Mouse (Mus musculus): ENCODE data around the gene Mrps30. TPM values are rescaled to one million over a fixed set of nuclear protein-coding genes. Genes with fewer than 3 reads are reported as not detected.
"Not testable (repeated sequence)": the region's sequence is repeated elsewhere in the genome, so short reads cannot be mapped to it uniquely, and the experiment has no call there.

Mrps30 gene
- polyA plus RNA-seq (2015; fragmentation: Nextera tagmentation; extraction: Ambion mirVana), result 29.6 and 29.9 TPM in 2 replicates

DNA sequence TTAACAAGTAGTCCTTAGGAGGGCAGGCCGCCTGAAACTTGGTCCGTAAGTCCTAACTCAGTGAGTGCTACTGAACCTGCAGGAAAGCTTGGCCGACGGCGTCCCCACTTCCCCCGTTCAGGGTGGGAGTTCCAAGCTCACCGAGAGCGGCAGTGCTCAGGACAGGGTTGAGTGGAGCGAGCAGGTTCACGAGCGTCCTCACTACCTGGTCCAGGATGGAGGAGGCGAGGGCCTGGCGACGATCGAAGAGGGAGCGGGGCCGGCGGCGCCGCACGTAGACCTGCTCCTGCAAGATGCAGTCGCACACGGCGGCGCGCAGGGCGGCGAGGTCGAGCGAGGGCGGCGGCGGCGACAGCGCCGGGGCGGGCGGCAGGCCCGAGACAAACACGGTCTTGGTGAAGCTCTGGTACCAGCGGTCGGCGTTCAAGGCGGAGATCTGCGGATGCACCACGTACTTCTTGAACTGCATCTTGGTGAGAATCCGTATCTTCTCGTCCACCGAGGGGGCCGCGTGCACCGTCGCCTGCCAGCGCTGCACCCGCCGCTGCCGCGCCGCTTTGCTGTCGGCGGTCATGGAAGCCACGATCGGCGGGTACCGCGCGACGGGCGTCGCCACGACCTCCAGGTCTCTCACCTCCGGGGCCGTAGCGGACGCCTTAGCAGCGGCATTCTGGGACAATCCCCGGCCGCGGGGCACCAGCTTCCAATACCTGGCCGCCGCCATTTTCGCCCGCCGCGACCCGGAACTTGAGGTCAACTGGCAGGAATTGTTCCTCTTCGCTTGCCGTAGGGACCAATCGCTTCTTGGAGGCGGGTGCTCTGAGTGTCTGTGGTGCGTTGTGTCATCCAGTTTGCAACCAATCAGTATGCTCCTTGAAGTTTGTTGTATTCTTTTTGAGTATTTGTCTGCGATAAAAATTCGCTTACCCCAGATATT, at the start of gene Mrps30, which contains the start of gene B430218F22Rik:
TSS of gene Mrps30 (minus strand) at position 742 of the 937 bp plus-strand sequence.
TSS of gene B430218F22Rik (plus strand) at position 120 of the 937 bp plus-strand sequence.
- Histone ChIP-seq H3K4me3 (ENCODE audit: low read length) (peak within 1 kb of the TSS; percentile 92), H3K4me1 (ENCODE audit: control insufficient read depth, insufficient read depth, low read length) (no peaks in the 10 kb centered on the region), H3K36me3 (ENCODE audit: control insufficient read depth, insufficient read depth, low read length) (0 out of 2 replicates have a peak, but pooled peaks cover 5% of the 10 kb centered on the region), H3K9me3 (ENCODE audit: control insufficient read depth, low read length) (no peaks in the 10 kb centered on the region), H3K4me2 (ENCODE audit: low read depth, low read length) (peak within 1 kb of the TSS; percentile 80), H3K27me3 (replicated peaks; ENCODE audit: control insufficient read depth, insufficient read depth, low read length) (no peaks in the 10 kb centered on the region), H3K9ac (ENCODE audit: low read depth, low read length) (peak within 1 kb of the TSS; percentile 90), H3K27ac (ENCODE audit: low read length) (peak within 1 kb of the TSS; percentile 73)
- WGBS, result under 1% methylated on average over 93 of the region's 93 CpGs
- peak; percentile 98 for ATAC-seq

DNA sequence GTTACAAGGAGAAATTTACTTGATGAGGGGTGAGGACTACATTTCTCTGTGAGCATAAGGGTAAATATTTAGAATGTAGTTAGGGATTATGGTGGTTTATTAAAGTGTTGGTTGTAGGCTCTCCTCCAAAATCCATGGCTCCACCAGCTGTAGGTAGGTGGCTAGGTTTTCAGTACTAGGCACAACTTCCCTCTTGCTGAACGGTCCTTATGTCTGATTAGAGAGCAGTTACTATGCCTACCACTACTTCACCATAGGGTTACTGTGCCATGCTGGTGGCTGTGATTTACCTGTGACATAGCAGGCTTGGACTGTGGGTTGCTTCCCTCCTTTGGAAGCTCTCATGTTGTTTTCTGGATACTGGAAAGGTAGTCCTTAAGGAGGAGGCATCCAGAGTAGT, 33.8 kb upstream of the Mrps30 start:
- WGBS, result 75% methylated on average over 1 of the region's 1 CpGs
- Histone ChIP-seq H3K27ac (ENCODE audit: low read length) (no peak overlapping the region), H3K4me3 (ENCODE audit: low read length) (no peak overlapping the region), H3K27me3 (replicated peaks; ENCODE audit: control insufficient read depth, insufficient read depth, low read length) (no peaks in the 10 kb centered on the region), H3K9ac (ENCODE audit: low read depth, low read length) (no peak overlapping the region), H3K4me1 (ENCODE audit: control insufficient read depth, insufficient read depth, low read length) (no peaks in the 10 kb centered on the region), H3K4me2 (ENCODE audit: low read depth, low read length) (no peak overlapping the region), H3K9me3 (ENCODE audit: control insufficient read depth, low read length) (no peaks in the 10 kb centered on the region), H3K36me3 (ENCODE audit: control insufficient read depth, insufficient read depth, low read length) (no peaks in the 10 kb centered on the region)
- no peak for ATAC-seq

DNA sequence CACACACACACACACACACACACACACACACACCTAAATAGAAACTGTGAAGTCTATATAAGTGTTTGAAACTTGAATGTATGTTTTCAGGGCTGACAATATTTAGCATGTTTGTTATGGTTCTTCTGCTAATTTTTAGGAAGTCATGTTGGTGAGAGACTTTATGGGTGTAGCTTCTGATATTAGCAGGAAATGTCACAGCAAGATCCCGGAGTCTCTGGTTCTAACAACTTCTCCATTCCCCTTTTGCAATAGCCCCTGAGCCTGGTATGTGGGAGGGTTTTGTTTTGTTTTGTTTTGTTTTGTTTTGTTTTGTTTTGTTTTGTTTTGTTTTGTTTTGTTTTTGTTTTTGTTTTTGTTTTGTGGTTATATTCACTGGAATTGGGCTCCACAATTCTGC, 33.4 kb upstream of the Mrps30 start:
- H3K9ac ChIP-seq (ENCODE audit: low read depth, low read length), result no peak overlapping the region
- H3K27me3 ChIP-seq (replicated peaks; ENCODE audit: control insufficient read depth, insufficient read depth, low read length), result no peaks in the 10 kb centered on the region

DNA sequence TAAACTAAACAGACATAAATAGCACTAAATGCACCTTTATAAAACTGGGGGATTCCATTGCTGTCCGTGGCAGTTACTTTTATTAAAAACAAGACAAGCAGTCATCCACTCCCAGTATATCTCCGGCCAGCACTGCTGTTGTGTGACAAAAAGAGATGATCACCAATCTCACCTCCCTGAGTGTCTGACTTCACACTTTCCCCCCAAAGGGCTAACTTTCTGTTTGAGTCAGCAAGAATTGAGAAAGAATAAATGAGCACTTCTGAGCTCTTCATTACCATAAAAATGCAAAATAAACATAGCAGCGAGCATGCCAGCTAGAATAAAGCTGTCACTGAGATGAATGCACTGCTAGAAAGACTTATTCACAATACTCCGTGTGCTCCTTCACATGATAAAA, 31.1 kb upstream of the Mrps30 start:
- WGBS, result 37% methylated on average over 4 of the region's 4 CpGs
- no peaks in the 10 kb centered on the region for H3K36me3 ChIP-seq (ENCODE audit: control insufficient read depth, insufficient read depth, low read length)
- no peak overlapping the region for H3K4me2 ChIP-seq (ENCODE audit: low read depth, low read length)
- H3K4me1 ChIP-seq (ENCODE audit: control insufficient read depth, insufficient read depth, low read length), result no peaks in the 10 kb centered on the region
- H3K4me3 ChIP-seq (ENCODE audit: low read length), result no peak overlapping the region
- ATAC-seq, result no peak
- no peaks in the 10 kb centered on the region for H3K9me3 ChIP-seq (ENCODE audit: control insufficient read depth, low read length)
- no peak overlapping the region for H3K9ac ChIP-seq (ENCODE audit: low read depth, low read length)
- H3K27ac ChIP-seq (ENCODE audit: low read length), result no peak overlapping the region
- H3K27me3 ChIP-seq (replicated peaks; ENCODE audit: control insufficient read depth, insufficient read depth, low read length), result no peaks in the 10 kb centered on the region

More for the DNA sequence above, 33.4 kb upstream of the Mrps30 start:
- 81% methylated on average over 1 of the region's 1 CpGs for WGBS
- no peaks in the 10 kb centered on the region for H3K36me3 ChIP-seq (ENCODE audit: control insufficient read depth, insufficient read depth, low read length)
- no peak for ATAC-seq
- H3K4me3 ChIP-seq (ENCODE audit: low read length), result no peak overlapping the region
- H3K4me1 ChIP-seq (ENCODE audit: control insufficient read depth, insufficient read depth, low read length), result no peaks in the 10 kb centered on the region
- no peaks in the 10 kb centered on the region for H3K9me3 ChIP-seq (ENCODE audit: control insufficient read depth, low read length)
- no peak overlapping the region for H3K4me2 ChIP-seq (ENCODE audit: low read depth, low read length)
- no peak overlapping the region for H3K27ac ChIP-seq (ENCODE audit: low read length)

DNA sequence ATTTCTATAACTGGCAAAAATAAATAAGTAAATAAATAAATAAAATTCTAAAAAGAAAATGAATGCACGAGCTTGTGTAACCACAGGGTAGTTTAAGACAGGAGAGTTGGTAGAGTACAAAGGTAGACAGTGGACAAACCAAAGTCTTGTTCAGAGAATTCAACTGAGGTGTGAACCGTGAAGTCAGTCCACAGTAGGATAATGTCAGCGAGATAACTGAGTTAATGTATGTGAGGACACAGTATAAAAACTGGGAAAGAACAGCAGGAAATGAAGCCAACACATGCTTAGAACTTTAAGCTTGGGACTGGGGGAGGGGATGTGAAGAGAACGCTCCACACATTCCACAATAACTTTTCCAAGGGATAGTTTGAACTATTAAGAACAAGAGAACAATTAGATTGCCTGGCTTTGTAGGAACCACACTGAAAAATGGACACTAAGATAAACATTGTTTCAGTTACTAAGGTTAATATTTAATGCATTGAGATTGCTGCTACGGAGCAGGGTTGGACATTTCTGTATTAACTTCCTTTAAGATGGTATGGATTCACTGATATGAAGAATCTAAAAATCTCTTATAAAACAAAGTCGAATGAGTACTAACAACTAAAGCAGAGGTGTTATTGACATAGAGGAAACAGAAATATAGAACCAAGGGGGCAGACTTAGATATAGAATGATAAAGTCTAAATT, 24.4 kb upstream of the Mrps30 start:
- no peak overlapping the region for H3K9ac ChIP-seq (ENCODE audit: low read depth, low read length)

DNA sequence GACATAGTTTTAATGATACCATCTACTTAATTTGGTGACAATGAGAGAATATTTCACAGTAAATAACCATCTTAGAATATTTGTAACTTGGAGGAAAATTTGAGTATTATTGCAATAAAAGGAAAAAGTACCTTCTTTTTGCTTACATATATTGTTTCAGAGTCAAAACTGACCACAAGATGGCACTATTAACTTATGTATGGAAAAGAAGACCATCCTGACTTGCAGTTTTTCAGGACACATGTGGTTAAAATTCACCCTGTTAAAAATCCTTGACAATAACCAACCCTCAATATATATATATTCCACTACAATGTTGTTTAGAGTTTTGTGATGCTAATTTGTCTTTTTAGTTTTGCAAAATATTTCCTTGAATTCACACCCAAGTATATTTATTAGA, 16.5 kb upstream of the Mrps30 start:
- Histone ChIP-seq H3K36me3 (ENCODE audit: control insufficient read depth, insufficient read depth, low read length) (no peaks in the 10 kb centered on the region), H3K4me1 (ENCODE audit: control insufficient read depth, insufficient read depth, low read length) (no peaks in the 10 kb centered on the region), H3K9ac (ENCODE audit: low read depth, low read length) (no peak overlapping the region), H3K4me2 (ENCODE audit: low read depth, low read length) (no peak overlapping the region), H3K9me3 (ENCODE audit: control insufficient read depth, low read length) (no peaks in the 10 kb centered on the region), H3K27ac (ENCODE audit: low read length) (no peak overlapping the region), H3K27me3 (replicated peaks; ENCODE audit: control insufficient read depth, insufficient read depth, low read length) (no peaks in the 10 kb centered on the region), H3K4me3 (ENCODE audit: low read length) (no peak overlapping the region)
- ATAC-seq, result no peak

More for the DNA sequence above, 24.4 kb upstream of the Mrps30 start:
- Histone ChIP-seq H3K36me3 (ENCODE audit: control insufficient read depth, insufficient read depth, low read length) (no peaks in the 10 kb centered on the region), H3K9me3 (ENCODE audit: control insufficient read depth, low read length) (no peaks in the 10 kb centered on the region), H3K4me1 (ENCODE audit: control insufficient read depth, insufficient read depth, low read length) (no peaks in the 10 kb centered on the region), H3K4me2 (ENCODE audit: low read depth, low read length) (no peak overlapping the region; the same call in 1 of the 2 replicates), H3K27me3 (replicated peaks; ENCODE audit: control insufficient read depth, insufficient read depth, low read length) (no peaks in the 10 kb centered on the region), H3K27ac (ENCODE audit: low read length) (no peak overlapping the region; the same call in 1 of the 2 replicates), H3K4me3 (ENCODE audit: low read length) (no peak overlapping the region)
- ATAC-seq, result peak; percentile 89
- WGBS, result 62% methylated on average over 6 of the region's 6 CpGs

DNA sequence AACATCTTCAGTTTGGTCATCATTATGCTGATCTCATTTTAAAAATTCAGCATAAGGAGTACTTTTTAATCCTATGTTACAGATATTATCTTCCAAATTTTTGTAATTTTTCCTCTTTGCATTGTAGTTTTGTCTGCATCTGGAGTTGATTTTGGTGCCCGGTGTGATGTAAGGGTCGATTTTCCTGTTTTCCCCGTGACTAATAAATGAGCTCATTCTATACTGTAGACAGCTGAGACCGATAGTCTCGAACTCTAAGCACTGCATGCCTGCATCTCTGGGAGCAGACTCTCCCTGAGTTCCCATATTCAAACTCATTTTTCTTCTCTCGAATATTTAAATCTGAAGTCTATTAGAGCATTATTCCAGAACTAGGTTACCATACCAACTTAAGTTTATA, 13.3 kb upstream of the Mrps30 start:
- no peaks in the 10 kb centered on the region for H3K9me3 ChIP-seq (ENCODE audit: control insufficient read depth, low read length)
- H3K4me2 ChIP-seq (ENCODE audit: low read depth, low read length), result no peak overlapping the region
- no peak overlapping the region for H3K27ac ChIP-seq (ENCODE audit: low read length)
- no peak overlapping the region for H3K4me3 ChIP-seq (ENCODE audit: low read length)
- no peaks in the 10 kb centered on the region for H3K4me1 ChIP-seq (ENCODE audit: control insufficient read depth, insufficient read depth, low read length)
- no peak for ATAC-seq
- H3K9ac ChIP-seq (ENCODE audit: low read depth, low read length), result no peak overlapping the region
- WGBS, result 73% methylated on average over 6 of the region's 6 CpGs
- H3K36me3 ChIP-seq (ENCODE audit: control insufficient read depth, insufficient read depth, low read length), result no peaks in the 10 kb centered on the region
- no peaks in the 10 kb centered on the region for H3K27me3 ChIP-seq (replicated peaks; ENCODE audit: control insufficient read depth, insufficient read depth, low read length)

DNA sequence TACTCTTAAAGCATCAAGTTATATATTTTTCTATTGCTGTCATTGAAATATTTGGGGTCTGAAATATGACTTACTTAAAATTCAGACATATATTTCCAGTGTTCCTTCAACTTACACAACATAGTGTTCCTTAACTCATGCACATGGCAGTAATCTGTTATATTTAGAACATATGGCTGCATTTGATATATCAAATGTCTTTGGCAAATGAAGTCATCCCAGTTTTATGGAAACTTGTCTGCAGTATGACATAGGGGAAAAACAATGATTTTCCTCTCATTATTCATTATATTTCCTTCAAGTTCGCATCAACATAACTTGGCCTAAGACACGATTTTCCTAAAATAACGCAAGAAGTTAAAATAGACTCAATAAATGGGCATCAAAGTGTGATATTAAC, 8.8 kb upstream of the Mrps30 start:
- H3K4me3 ChIP-seq (ENCODE audit: low read length), result no peak overlapping the region
- no peak overlapping the region for H3K4me2 ChIP-seq (ENCODE audit: low read depth, low read length)
- no peaks in the 10 kb centered on the region for H3K27me3 ChIP-seq (replicated peaks; ENCODE audit: control insufficient read depth, insufficient read depth, low read length)
- H3K4me1 ChIP-seq (ENCODE audit: control insufficient read depth, insufficient read depth, low read length), result no peaks in the 10 kb centered on the region
- no peaks in the 10 kb centered on the region for H3K9me3 ChIP-seq (ENCODE audit: control insufficient read depth, low read length)
- ATAC-seq, result no peak
- 82% methylated on average over 3 of the region's 3 CpGs for WGBS
- no peaks in the 10 kb centered on the region for H3K36me3 ChIP-seq (ENCODE audit: control insufficient read depth, insufficient read depth, low read length)
- H3K9ac ChIP-seq (ENCODE audit: low read depth, low read length), result no peak overlapping the region
- no peak overlapping the region for H3K27ac ChIP-seq (ENCODE audit: low read length)

DNA sequence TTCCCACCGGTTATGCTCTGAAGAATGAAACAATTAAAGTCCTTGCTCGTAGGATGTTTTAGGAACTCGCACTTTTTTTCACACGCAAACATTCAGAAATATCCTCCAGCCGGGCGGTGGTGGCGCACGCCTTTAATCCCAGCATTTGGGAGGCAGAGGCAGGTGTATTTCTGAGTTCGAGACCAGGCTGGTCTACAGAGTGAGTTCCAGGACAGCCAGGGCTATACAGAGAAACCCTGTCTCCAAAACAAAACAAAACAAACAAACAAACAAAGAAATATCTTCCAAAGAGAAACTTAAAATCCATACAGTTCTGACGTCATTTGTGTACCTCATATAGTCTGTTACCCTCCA, 373 bp upstream of the Mrps30 start:
- ATAC-seq, result peak; percentile 49
- not testable (repeated sequence) for H3K27ac ChIP-seq (ENCODE audit: low read length); H3K4me1 ChIP-seq (ENCODE audit: control insufficient read depth, insufficient read depth, low read length); H3K36me3 ChIP-seq (ENCODE audit: control insufficient read depth, insufficient read depth, low read length); H3K27me3 ChIP-seq (replicated peaks; ENCODE audit: control insufficient read depth, insufficient read depth, low read length); H3K9me3 ChIP-seq (ENCODE audit: control insufficient read depth, low read length)
- Histone ChIP-seq H3K4me3 (ENCODE audit: low read length) (peak overlapping the region; percentile 92), H3K4me2 (ENCODE audit: low read depth, low read length) (peak overlapping the region; percentile 43; the same call in 1 of the 2 replicates), H3K9ac (ENCODE audit: low read depth, low read length) (0 out of 2 replicates have a peak overlapping the region, but pooled peaks have one; percentile 24)
- WGBS, result 8% methylated on average over 10 of the region's 10 CpGs
